Mouse (Mus musculus): ENCODE results near the gene Kcna4. TPM values are rescaled to one million over a fixed set of nuclear protein-coding genes. Genes with fewer than 3 reads are reported as not detected.

Kcna4 gene
- not detected in 2 replicates for total RNA-seq (2023)

DNA sequence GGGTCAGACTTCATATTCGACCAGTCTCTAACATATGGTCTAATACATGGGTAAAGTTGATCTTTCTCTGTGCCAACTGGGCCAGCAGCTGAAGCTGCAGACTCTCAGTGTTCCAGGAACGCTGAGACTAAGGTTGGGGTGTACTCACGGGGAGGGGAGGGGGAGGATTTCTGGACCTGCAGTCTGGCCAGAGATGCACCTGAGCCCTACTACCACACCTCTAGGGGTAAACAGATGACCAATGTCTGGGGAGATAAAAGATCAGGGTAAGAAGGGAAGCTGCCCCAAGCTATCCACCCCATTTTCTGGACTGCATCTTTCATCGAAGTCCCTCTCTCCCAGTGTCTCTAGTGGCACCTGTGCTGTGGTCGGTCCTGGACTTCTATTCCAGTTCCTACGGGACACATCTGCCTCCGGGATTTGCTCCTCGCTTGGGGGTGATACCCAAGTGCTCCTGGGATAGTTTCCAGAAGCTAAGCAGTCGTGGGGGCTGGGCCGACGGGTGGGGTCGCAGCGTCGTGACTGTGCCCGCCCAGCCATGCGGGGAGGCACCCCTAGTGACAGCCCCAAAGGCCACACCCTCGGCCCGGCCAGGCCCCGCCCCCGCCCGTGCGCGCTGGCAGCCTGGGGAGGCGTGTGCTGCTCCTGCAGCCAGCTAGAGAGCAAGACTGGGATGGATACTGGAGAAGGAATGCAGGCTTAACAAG is at the start of gene Kcna4:
Kcna4 (plus strand) TSS at position 650 of the 707 bp plus-strand sequence.

Other genes starting within 250 kb of the Kcna4 start
- not detected in 2 replicates for gene Fshb, start 231.0 kb upstream of the Kcna4 start, total RNA-seq (2023)

All from neutrophil, adult 65 days (primary cell).